Mouse (Mus musculus): ENCODE data around the gene Mrap. TPM values are rescaled to one million over a fixed set of nuclear protein-coding genes. Genes with fewer than 3 reads are reported as not detected.

Gene Mrap
- polyA plus RNA-seq, 1 experiment, result 28.8 TPM

DNA sequence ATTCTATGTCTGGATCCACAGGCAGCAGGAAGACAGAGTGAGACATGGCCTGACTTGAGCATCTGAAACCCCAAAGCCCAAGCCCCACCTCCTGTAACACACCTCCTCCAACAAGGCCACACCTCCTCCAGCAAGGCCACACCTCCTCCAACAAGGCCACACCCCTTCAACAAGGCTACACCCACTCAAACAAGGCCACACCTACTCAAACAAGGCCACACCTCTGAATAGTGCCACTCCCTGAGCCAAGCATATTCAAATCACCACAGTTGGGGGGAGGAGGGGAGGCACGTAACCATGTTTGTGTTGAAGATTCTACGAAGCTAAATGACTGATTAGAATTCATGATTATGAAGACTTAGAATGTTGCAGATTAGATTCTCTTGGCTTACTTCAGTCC, 36.5 kb upstream of the Mrap start:
- no peaks in the 10 kb centered on the region for H3K36me3 ChIP-seq (ENCODE audit: control insufficient read depth, insufficient read depth, low read length)
- H3K27me3 ChIP-seq (replicated peaks; ENCODE audit: control insufficient read depth, insufficient read depth, low read length), result no peaks in the 10 kb centered on the region
- no peak overlapping the region for H3K4me3 ChIP-seq (ENCODE audit: insufficient read depth, low read depth, low read length)
- TF ChIP-seq POLR2A (IDR thresholded peaks at IDR 0.05; ENCODE audit: low read depth, low read length) (no peak), CTCF (conservative IDR thresholded peaks at IDR 0.05; ENCODE audit: insufficient read depth, insufficient read length, low read depth, low read length) (no peak)
- H3K27ac ChIP-seq (ENCODE audit: insufficient read depth, low read depth, low read length), result no peak overlapping the region
- no peak for DNase-seq
- H3K4me1 ChIP-seq (ENCODE audit: control insufficient read depth, insufficient read depth, low read length), result no peaks in the 10 kb centered on the region
- WGBS, result 96% methylated on average over 2 of the region's 2 CpGs

DNA sequence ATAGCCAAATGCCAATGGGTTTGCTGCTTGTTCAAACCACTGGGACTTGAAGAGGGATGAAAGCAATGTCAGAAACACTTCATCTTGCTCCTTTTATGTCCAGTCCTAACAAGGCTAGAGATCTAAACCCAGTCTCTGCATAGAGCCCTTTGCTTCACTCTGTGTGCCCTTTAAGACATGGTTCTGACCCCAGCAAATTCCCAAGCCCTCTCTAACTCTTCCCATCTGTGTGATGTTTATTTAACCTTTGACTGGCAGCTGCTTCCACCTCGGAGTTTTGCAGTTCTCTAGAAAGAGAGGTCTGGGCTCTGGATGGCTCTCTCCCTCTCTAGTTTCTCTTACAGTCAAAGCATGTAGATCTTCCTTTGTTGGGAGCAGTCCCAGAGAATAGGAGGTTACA, 34.4 kb upstream of the Mrap start:
- H3K36me3 ChIP-seq (ENCODE audit: control insufficient read depth, insufficient read depth, low read length), result no peaks in the 10 kb centered on the region
- no peak overlapping the region for H3K27ac ChIP-seq (ENCODE audit: insufficient read depth, low read depth, low read length)
- 6% methylated on average over 1 of the region's 1 CpGs for WGBS
- no peaks in the 10 kb centered on the region for H3K27me3 ChIP-seq (replicated peaks; ENCODE audit: control insufficient read depth, insufficient read depth, low read length)
- no peaks in the 10 kb centered on the region for H3K4me1 ChIP-seq (ENCODE audit: control insufficient read depth, insufficient read depth, low read length)
- TF ChIP-seq POLR2A (IDR thresholded peaks at IDR 0.05; ENCODE audit: low read depth, low read length) (no peak), CTCF (conservative IDR thresholded peaks at IDR 0.05; ENCODE audit: insufficient read depth, insufficient read length, low read depth, low read length) (no peak)
- no peak overlapping the region for H3K4me3 ChIP-seq (ENCODE audit: insufficient read depth, low read depth, low read length)
- no peak for DNase-seq

DNA sequence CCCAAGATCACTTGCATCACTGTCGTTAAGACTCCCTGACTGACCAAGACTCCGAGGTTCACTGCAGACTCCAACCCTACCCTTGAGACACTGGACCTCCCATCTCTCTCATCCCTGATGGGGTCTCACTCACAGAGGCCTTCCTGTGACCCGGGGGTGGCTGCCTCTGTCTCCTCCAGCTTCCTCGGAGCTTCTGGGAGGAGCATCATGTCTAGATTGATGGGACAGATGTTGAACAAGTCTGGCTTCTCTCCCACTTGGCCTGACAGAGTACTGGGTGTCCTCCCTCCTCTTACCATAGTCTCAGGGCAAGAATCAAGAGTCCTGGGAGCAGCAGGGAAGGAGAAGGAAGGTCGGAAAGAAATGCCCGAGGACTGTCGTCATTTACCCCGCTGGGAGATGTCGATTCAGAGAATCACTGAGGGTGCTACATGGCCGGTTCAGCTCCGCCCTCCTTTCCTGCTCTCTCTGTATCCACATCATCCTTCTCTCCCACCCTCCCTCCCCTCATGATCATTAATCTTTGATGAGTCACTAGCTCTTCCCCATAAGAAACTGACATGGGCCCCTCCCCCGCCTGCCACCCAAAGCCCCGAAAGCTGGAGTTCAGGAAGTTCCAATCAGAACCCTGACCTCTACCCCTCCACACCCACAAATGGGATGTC, 33.7 kb upstream of the Mrap start:
- Histone ChIP-seq H3K27me3 (replicated peaks; ENCODE audit: control insufficient read depth, insufficient read depth, low read length) (no peaks in the 10 kb centered on the region), H3K4me1 (ENCODE audit: control insufficient read depth, insufficient read depth, low read length) (no peaks in the 10 kb centered on the region), H3K36me3 (ENCODE audit: control insufficient read depth, insufficient read depth, low read length) (no peaks in the 10 kb centered on the region), H3K27ac (ENCODE audit: insufficient read depth, low read depth, low read length) (no peak overlapping the region), H3K4me3 (ENCODE audit: insufficient read depth, low read depth, low read length) (no peak overlapping the region)
- WGBS, result 35% methylated on average over 13 of the region's 13 CpGs
- DNase-seq, result no peak
- TF ChIP-seq POLR2A (IDR thresholded peaks at IDR 0.05; ENCODE audit: low read depth, low read length) (no peak), CTCF (conservative IDR thresholded peaks at IDR 0.05; ENCODE audit: insufficient read depth, insufficient read length, low read depth, low read length) (no peak)

DNA sequence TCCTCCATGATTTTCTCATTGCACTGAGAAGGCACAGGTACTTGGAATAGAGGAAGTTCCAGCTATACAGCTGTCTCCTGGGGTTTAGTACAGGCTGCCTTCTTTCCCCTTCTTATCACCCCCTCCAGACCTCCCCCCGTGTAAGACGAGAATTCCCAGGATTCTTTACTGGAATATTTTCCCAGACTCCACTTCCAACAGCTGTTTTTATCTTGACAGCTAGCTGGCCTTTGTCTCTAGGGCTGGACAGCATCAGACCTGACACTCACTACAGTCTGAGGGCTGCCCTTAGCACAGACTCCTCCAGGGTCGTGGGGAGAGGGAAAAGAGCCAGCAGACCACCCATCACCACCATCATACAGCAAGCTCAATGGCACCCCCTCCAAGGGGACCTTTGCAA, 31.7 kb upstream of the Mrap start:
- H3K27ac ChIP-seq (ENCODE audit: insufficient read depth, low read depth, low read length), result no peak overlapping the region
- WGBS, result 36% methylated on average over 3 of the region's 3 CpGs
- H3K4me3 ChIP-seq (ENCODE audit: insufficient read depth, low read depth, low read length), result no peak overlapping the region
- H3K27me3 ChIP-seq (replicated peaks; ENCODE audit: control insufficient read depth, insufficient read depth, low read length), result no peaks in the 10 kb centered on the region
- no peaks in the 10 kb centered on the region for H3K36me3 ChIP-seq (ENCODE audit: control insufficient read depth, insufficient read depth, low read length)
- TF ChIP-seq CTCF (conservative IDR thresholded peaks at IDR 0.05; ENCODE audit: insufficient read depth, insufficient read length, low read depth, low read length), result no peak
- TF ChIP-seq POLR2A (IDR thresholded peaks at IDR 0.05; ENCODE audit: low read depth, low read length), result no peak
- no peaks in the 10 kb centered on the region for H3K4me1 ChIP-seq (ENCODE audit: control insufficient read depth, insufficient read depth, low read length)
- no peak for DNase-seq

DNA sequence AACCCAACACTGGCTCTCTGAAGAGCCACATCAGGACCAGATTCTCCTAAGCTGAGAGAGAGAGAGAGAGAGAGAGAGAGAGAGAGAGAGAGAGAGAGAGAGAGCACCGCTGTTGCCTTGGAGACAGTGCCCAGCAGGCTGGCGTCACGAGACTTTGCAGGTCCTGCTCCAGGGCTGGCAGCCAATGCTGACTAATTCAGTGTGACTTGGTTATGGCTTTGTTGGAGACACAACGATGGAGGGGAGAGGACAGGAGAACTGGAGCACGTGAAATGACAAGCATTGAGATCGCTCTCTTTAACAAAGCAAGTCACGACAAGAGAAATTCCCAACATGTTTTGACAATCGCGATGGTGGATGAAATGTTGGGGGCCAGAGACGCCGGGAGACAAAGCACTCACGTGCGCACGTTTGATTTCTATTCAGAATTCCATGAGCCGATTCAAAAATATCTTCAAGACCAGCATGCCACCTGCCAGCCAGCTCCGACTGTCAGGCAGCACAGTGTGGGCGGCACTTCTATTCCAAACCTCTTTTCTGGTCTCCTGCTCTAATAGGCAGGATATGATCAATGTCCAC, 28.2 kb upstream of the Mrap start:
- Histone ChIP-seq H3K27ac (ENCODE audit: insufficient read depth, low read depth, low read length) (no peak overlapping the region), H3K36me3 (ENCODE audit: control insufficient read depth, insufficient read depth, low read length) (no peaks in the 10 kb centered on the region), H3K4me1 (ENCODE audit: control insufficient read depth, insufficient read depth, low read length) (no peaks in the 10 kb centered on the region), H3K27me3 (replicated peaks; ENCODE audit: control insufficient read depth, insufficient read depth, low read length) (no peaks in the 10 kb centered on the region), H3K4me3 (ENCODE audit: insufficient read depth, low read depth, low read length) (no peak overlapping the region)
- DNase-seq, result peak; percentile 71
- no peak for TF ChIP-seq CTCF (conservative IDR thresholded peaks at IDR 0.05; ENCODE audit: insufficient read depth, insufficient read length, low read depth, low read length)
- no peak for TF ChIP-seq POLR2A (IDR thresholded peaks at IDR 0.05; ENCODE audit: low read depth, low read length)
- WGBS, result 41% methylated on average over 17 of the region's 17 CpGs

DNA sequence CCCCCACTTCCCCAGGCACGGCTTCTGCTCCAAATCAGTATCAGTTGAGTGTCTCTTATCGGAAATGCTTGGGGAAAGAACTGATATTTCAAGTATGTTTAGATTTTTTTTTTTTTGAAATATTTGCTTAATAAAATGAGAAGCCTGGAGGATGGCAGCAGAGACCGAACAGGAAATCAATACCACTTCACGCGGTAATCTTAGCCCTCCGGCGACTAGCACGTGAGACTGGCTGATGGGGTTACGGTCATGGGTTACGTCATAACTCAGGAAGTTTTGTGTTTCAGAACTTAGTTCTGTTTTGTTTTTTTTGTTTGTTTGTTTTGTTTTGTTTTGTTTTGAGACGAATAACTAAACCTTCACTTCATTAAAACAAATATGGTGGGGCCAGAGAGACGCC, 27.7 kb upstream of the Mrap start:
- no peaks in the 10 kb centered on the region for H3K36me3 ChIP-seq (ENCODE audit: control insufficient read depth, insufficient read depth, low read length)

DNA sequence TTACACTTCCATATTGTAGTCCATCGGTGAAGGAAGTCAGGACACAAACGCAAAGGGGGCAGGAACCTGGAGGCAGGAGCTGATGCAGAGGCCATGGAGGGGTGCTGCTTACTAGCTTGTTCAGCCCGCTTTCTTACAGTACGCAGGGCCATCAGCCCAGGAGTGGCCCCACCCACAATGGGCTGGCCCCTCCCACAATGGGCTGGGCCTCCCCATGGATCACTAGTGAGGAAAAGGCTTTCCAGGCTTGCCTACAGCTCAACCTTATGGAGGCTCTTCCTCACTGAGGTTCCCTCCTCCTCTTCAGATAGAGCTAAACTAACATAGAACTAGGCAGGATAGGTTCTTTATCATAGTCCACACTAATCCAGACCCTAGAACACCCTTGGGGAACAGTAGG, 14.0 kb upstream of the Mrap start:
- H3K36me3 ChIP-seq (ENCODE audit: control insufficient read depth, insufficient read depth, low read length), result no peaks in the 10 kb centered on the region
- 92% methylated on average over 4 of the region's 4 CpGs for WGBS
- H3K27ac ChIP-seq (ENCODE audit: insufficient read depth, low read depth, low read length), result no peak overlapping the region
- H3K27me3 ChIP-seq (replicated peaks; ENCODE audit: control insufficient read depth, insufficient read depth, low read length), result no peaks in the 10 kb centered on the region
- TF ChIP-seq CTCF (conservative IDR thresholded peaks at IDR 0.05; ENCODE audit: insufficient read depth, insufficient read length, low read depth, low read length) (no peak), POLR2A (IDR thresholded peaks at IDR 0.05; ENCODE audit: low read depth, low read length) (no peak)
- no peak for DNase-seq
- H3K4me1 ChIP-seq (ENCODE audit: control insufficient read depth, insufficient read depth, low read length), result peaks cover 3% of the 10 kb centered on the region; the same call in 1 of the 2 replicates
- H3K4me3 ChIP-seq (ENCODE audit: insufficient read depth, low read depth, low read length), result no peak overlapping the region

More for the DNA sequence above, 27.7 kb upstream of the Mrap start:
- no peak overlapping the region for H3K4me3 ChIP-seq (ENCODE audit: insufficient read depth, low read depth, low read length)
- TF ChIP-seq CTCF (conservative IDR thresholded peaks at IDR 0.05; ENCODE audit: insufficient read depth, insufficient read length, low read depth, low read length) (no peak), POLR2A (IDR thresholded peaks at IDR 0.05; ENCODE audit: low read depth, low read length) (no peak)
- no peaks in the 10 kb centered on the region for H3K27me3 ChIP-seq (replicated peaks; ENCODE audit: control insufficient read depth, insufficient read depth, low read length)
- no peaks in the 10 kb centered on the region for H3K4me1 ChIP-seq (ENCODE audit: control insufficient read depth, insufficient read depth, low read length)
- DNase-seq, result no peak
- no peak overlapping the region for H3K27ac ChIP-seq (ENCODE audit: insufficient read depth, low read depth, low read length)
- WGBS, result 48% methylated on average over 12 of the region's 12 CpGs

All from kidney, adult 2 months (tissue).